Mouse (Mus musculus): ENCODE data around the gene P3h4. TPM values are rescaled to one million over a fixed set of nuclear protein-coding genes. Genes with fewer than 3 reads are reported as not detected.

The P3h4 gene
- polyA plus RNA-seq, 1 experiment: 13.3 TPM

DNA sequence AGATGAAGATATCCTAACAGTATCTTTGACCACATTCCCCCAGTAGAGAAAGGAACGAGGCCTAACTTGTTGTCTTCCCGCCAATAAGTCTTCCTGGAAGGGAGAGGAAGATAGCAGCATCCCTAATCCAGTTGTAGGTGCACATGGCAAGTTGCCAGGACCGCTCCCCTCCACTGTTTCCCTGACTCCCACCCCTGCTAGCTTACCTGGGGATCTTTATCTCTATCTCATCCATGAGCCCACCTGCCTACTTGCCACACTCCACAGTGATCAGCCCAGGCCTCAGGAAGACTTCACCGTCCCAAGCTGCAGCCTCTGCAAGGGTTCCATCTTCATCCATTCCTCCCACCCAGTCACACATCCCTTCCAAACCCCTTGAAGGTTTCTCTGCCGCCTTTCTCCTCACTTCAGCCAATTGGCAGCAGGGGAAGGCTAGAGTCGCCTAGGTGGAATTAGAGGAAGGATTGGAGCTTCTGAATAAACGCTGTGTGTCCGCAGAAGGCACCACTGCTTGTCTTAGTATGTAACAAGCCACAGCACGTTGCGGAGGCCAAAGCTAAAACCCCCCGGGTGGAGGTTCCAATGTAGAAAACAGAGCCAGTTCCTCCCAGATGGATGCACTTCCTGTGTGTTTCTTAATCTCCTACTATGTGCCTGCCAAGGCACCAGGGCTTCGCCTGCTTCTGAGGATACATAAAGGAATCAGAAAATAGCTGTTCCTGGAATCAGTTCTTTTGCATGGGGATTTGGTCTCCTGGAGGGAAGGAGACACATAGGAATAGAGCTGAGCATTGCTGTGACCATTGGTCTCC is 14.7 kb downstream of the P3h4 start:
- Histone ChIP-seq H3K9ac (ENCODE audit: low read depth, poor library complexity, severe bottlenecking) (no peak overlapping the region), H3K27ac (ENCODE audit: insufficient read depth, low read length) (no peak overlapping the region), H3K9me3 (replicated peaks; ENCODE audit: control insufficient read depth, insufficient read depth, low read length, poor library complexity, severe bottlenecking) (no peaks in the 10 kb centered on the region), H3K27me3 (ENCODE audit: control insufficient read depth, insufficient read depth, low read length, poor library complexity, severe bottlenecking) (no peaks in the 10 kb centered on the region), H3K4me1 (ENCODE audit: control insufficient read depth, insufficient read depth, low read length) (peaks cover 3% of the 10 kb centered on the region), H3K4me3 (ENCODE audit: low read depth, low read length) (no peak overlapping the region), H3K36me3 (ENCODE audit: control insufficient read depth, insufficient read depth, low read length, poor library complexity, severe bottlenecking) (no peaks in the 10 kb centered on the region)
- TF ChIP-seq POLR2A (IDR thresholded peaks at IDR 0.05; ENCODE audit: insufficient read depth, low read length) (no peak), EP300 (IDR thresholded peaks at IDR 0.05; ENCODE audit: insufficient read depth, low read depth, low read length) (no peak)

DNA sequence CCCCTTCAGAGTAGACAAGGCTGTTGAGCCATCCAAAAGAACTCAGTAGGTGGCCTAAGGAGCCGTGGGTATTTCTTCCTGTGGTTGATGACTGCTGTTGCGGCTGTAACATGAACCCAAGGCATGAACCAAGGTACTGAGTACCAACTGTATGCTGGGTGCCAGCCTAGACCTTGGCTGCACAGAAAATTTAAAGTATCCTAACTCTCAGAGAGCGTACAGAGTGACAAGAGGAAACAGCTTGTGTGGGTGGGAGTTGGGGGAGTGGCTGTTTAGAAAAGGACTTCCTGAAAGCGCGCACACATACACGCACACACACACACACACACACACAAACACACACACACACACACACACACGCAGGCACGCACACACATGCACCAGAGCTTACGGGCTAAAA is 15.3 kb downstream of the P3h4 start:
- Histone ChIP-seq H3K4me3 (ENCODE audit: low read depth, low read length) (no peak overlapping the region), H3K9me3 (replicated peaks; ENCODE audit: control insufficient read depth, insufficient read depth, low read length, poor library complexity, severe bottlenecking) (no peaks in the 10 kb centered on the region), H3K27ac (ENCODE audit: insufficient read depth, low read length) (no peak overlapping the region), H3K4me1 (ENCODE audit: control insufficient read depth, insufficient read depth, low read length) (peaks cover 3% of the 10 kb centered on the region), H3K36me3 (ENCODE audit: control insufficient read depth, insufficient read depth, low read length, poor library complexity, severe bottlenecking) (no peaks in the 10 kb centered on the region), H3K27me3 (ENCODE audit: control insufficient read depth, insufficient read depth, low read length, poor library complexity, severe bottlenecking) (no peaks in the 10 kb centered on the region), H3K9ac (ENCODE audit: low read depth, poor library complexity, severe bottlenecking) (no peak overlapping the region)
- TF ChIP-seq POLR2A (IDR thresholded peaks at IDR 0.05; ENCODE audit: insufficient read depth, low read length): no peak
- TF ChIP-seq EP300 (IDR thresholded peaks at IDR 0.05; ENCODE audit: insufficient read depth, low read depth, low read length): no peak
- TF ChIP-seq CTCF (IDR thresholded peaks at IDR 0.05; ENCODE audit: low read depth, low read length): no peak

DNA sequence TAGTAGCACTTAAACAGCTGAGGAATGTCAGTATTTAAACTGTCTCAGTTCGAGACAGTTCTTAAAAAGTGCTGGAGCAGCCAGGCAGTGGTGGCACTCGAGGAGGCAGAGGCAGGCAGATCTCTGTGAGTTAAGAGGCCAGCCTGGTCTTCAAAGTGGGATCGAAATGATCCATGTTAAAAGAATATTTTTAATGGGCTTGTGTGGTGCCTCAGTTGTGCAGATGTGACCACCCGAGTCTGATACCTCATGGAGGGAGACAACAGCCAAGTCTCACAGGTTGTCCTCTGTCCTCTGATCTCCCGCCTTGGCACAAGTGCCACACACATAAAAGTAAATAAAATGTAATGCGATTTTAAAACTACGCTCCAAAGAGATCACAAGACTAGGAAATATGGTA is 16.1 kb downstream of the P3h4 start:
- Histone ChIP-seq H3K4me1 (ENCODE audit: control insufficient read depth, insufficient read depth, low read length) (peaks cover 3% of the 10 kb centered on the region), H3K9ac (ENCODE audit: low read depth, poor library complexity, severe bottlenecking) (no peak overlapping the region), H3K36me3 (ENCODE audit: control insufficient read depth, insufficient read depth, low read length, poor library complexity, severe bottlenecking) (no peaks in the 10 kb centered on the region), H3K27me3 (ENCODE audit: control insufficient read depth, insufficient read depth, low read length, poor library complexity, severe bottlenecking) (no peaks in the 10 kb centered on the region), H3K27ac (ENCODE audit: insufficient read depth, low read length) (peak overlapping the region; percentile 43; the same call in 1 of the 2 replicates), H3K9me3 (replicated peaks; ENCODE audit: control insufficient read depth, insufficient read depth, low read length, poor library complexity, severe bottlenecking) (no peaks in the 10 kb centered on the region), H3K4me3 (ENCODE audit: low read depth, low read length) (no peak overlapping the region)
- TF ChIP-seq EP300 (IDR thresholded peaks at IDR 0.05; ENCODE audit: insufficient read depth, low read depth, low read length): no peak
- no peak for TF ChIP-seq POLR2A (IDR thresholded peaks at IDR 0.05; ENCODE audit: insufficient read depth, low read length)
- no peak for TF ChIP-seq CTCF (IDR thresholded peaks at IDR 0.05; ENCODE audit: low read depth, low read length)

DNA sequence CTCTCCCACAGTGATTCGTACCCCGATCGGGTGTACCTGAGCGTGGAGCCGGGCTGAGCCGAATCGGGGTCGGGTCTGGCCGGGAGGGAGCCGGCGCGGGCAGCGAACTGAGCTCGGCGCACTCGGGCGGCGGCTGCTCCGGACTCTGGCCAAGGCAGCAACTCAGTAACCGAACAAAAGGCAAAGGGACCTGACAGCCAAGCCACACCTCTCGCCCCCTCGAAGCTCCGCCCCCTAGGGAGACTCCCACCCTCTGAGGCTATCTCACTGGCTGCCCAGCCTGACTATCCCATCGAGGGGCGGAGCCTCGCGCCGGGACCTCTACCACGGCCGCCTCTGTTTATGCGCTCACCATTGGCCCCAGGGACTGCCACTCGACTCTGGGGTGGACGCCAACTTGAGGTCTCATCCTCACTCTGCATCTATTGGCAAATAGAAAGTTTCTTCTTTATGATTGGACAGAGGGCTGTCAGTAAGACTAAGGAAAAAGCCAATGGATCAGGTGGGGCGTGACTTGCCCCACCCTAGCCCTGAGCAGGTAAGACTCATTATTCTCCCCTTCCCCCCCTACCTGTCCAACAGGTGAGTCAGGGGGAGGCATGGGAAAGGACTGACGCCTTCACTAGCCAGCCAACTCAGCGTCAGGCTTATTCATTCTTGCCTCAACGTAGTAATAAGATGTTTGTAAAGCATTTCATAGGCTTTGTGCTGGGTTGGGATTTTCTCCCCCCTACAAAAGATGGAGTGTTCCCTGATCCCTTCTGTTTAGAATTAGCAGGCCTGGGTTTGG is 16.8 kb downstream of the P3h4 start, which contains the start of gene Jup:
Gene Jup, minus strand, starts transcription at position 164 of the 790 bp plus-strand sequence.
- Histone ChIP-seq H3K27me3 (ENCODE audit: control insufficient read depth, insufficient read depth, low read length, poor library complexity, severe bottlenecking) (no peaks in the 10 kb centered on the region), H3K4me1 (ENCODE audit: control insufficient read depth, insufficient read depth, low read length) (peaks cover 6% of the 10 kb centered on the region), H3K27ac (ENCODE audit: insufficient read depth, low read length) (peak within 1 kb of the TSS; percentile 43), H3K36me3 (ENCODE audit: control insufficient read depth, insufficient read depth, low read length, poor library complexity, severe bottlenecking) (no peaks in the 10 kb centered on the region), H3K4me3 (ENCODE audit: low read depth, low read length) (peak within 1 kb of the TSS; percentile 72), H3K9me3 (replicated peaks; ENCODE audit: control insufficient read depth, insufficient read depth, low read length, poor library complexity, severe bottlenecking) (no peaks in the 10 kb centered on the region), H3K9ac (ENCODE audit: low read depth, poor library complexity, severe bottlenecking) (peak within 1 kb of the TSS; percentile 7)
- TF ChIP-seq POLR2A (IDR thresholded peaks at IDR 0.05; ENCODE audit: insufficient read depth, low read length) (peak; percentile 76), CTCF (IDR thresholded peaks at IDR 0.05; ENCODE audit: low read depth, low read length) (no peak), EP300 (IDR thresholded peaks at IDR 0.05; ENCODE audit: insufficient read depth, low read depth, low read length) (peak; percentile 65; the same call in 1 of the 2 replicates)

DNA sequence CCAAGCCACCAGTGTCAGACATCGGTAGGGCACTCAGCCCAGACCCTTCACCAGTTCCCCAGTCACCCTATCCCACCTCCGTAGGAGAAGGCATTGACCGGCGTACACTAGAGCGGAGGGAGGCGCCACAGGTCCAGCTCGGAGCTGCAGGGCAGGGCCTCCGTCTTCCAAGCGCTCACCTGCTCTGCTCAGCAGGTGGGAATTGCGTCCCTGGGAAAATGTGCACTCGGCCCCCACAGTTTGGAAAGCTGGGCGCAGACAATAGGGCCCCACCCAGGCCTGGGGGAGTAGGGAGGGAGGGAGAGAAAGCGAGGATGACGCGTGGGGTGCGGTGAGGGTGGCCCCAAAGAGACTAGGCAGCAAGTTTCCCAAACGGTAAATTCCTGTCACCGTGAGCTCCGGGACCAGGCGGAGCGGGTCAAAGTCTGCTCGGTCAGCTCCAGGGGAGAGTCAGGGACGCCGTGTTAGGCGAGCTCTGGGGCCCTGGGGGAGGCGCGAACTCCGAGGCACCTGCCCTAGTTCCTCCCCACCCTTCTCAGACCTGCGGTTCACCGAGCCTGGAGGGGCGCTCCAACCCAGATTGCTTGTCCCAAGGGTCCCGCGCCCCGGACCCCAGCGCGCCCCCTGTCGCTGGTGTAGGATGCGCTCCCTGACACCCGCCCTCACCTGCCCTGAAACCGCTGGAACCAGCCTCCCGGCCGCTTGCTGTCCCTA is 17.6 kb downstream of the P3h4 start:
- TF ChIP-seq EP300 (IDR thresholded peaks at IDR 0.05; ENCODE audit: insufficient read depth, low read depth, low read length) (peak; percentile 80), POLR2A (IDR thresholded peaks at IDR 0.05; ENCODE audit: insufficient read depth, low read length) (no peak), CTCF (IDR thresholded peaks at IDR 0.05; ENCODE audit: low read depth, low read length) (peak; percentile 32)
- Histone ChIP-seq H3K4me1 (ENCODE audit: control insufficient read depth, insufficient read depth, low read length) (peaks cover 11% of the 10 kb centered on the region), H3K9me3 (replicated peaks; ENCODE audit: control insufficient read depth, insufficient read depth, low read length, poor library complexity, severe bottlenecking) (no peaks in the 10 kb centered on the region), H3K4me3 (ENCODE audit: low read depth, low read length) (peak overlapping the region; percentile 72), H3K9ac (ENCODE audit: low read depth, poor library complexity, severe bottlenecking) (peak overlapping the region; percentile 7), H3K27ac (ENCODE audit: insufficient read depth, low read length) (peak overlapping the region; percentile 43), H3K36me3 (ENCODE audit: control insufficient read depth, insufficient read depth, low read length, poor library complexity, severe bottlenecking) (no peaks in the 10 kb centered on the region), H3K27me3 (ENCODE audit: control insufficient read depth, insufficient read depth, low read length, poor library complexity, severe bottlenecking) (no peaks in the 10 kb centered on the region)
